Mouse (Mus musculus): ENCODE measurements at regions not wholly inside any gene's neighbourhood (a gene's known extent, or its start where the extent isn't known, plus 50 kb on each side); places are given as distances from the start of the nearest gene placed in this dataset.

DNA sequence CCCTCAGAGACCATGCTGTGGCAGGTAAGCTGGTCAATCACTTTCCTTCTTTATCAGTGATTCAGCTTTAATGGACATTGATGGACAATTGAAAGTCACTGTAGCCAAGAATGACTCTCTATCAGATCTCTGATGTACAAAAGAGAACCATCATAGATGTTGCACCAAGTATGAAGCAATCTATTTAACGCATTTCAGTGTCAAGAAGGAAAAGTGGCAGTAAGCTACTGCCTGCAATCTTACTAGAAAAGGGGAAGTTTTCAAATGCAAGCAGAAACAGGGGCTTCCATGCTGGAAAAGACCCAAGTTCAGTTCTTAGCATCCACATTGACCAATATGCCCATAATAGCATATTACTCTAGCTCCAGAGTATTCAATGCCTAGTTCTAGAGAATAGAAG is 319.7 kb upstream of the Pitrm1 start:
- no peak overlapping the region for H3K4me3 ChIP-seq (ENCODE audit: low read depth, low read length)
- H3K36me3 ChIP-seq (ENCODE audit: control insufficient read depth, insufficient read depth, low read length) = no peaks in the 10 kb centered on the region
- no peaks in the 10 kb centered on the region for H3K4me1 ChIP-seq (ENCODE audit: control insufficient read depth, insufficient read depth, insufficient read length, low read length)
- WGBS = 83% methylated on average over 1 of the region's 1 CpGs
- H3K27me3 ChIP-seq (ENCODE audit: control insufficient read depth, insufficient read depth, low read length) = no peaks in the 10 kb centered on the region
- H3K27ac ChIP-seq (ENCODE audit: insufficient read depth, low read depth, low read length) = no peak overlapping the region
- TF ChIP-seq POLR2A (IDR thresholded peaks at IDR 0.05; ENCODE audit: low read depth, low read length) (no peak), CTCF (IDR thresholded peaks at IDR 0.05; ENCODE audit: extremely low read depth, insufficient read length, insufficient replicate concordance, low read depth, low read length) (no peak)

DNA sequence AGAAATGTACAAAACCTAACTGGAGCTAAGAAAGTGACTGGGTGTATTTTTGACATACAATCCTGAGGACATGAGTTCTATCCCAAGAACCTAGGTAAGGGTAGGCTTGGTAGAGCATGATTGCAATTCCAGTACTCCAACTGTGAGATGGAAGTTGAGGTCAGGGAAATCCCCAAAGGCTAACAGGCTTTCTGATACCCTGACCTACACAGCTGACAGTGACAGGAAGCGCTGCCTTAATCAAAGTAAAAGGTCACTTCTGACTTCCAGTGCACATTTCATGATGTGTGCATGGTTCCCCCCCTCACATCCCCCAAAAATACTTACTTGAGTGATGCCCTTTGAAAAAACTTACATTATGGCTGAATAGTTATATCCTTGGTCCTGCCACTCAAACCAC is 312.6 kb upstream of the Pitrm1 start:
- H3K27ac ChIP-seq (ENCODE audit: insufficient read depth, low read depth, low read length) = no peak overlapping the region
- no peak overlapping the region for H3K4me3 ChIP-seq (ENCODE audit: low read depth, low read length)
- WGBS = 92% methylated on average over 1 of the region's 1 CpGs
- no peaks in the 10 kb centered on the region for H3K36me3 ChIP-seq (ENCODE audit: control insufficient read depth, insufficient read depth, low read length)
- peaks cover 2% of the 10 kb centered on the region; the same call in 1 of the 2 replicates for H3K4me1 ChIP-seq (ENCODE audit: control insufficient read depth, insufficient read depth, insufficient read length, low read length)
- H3K27me3 ChIP-seq (ENCODE audit: control insufficient read depth, insufficient read depth, low read length) = no peaks in the 10 kb centered on the region
- TF ChIP-seq POLR2A (IDR thresholded peaks at IDR 0.05; ENCODE audit: low read depth, low read length) (no peak), CTCF (IDR thresholded peaks at IDR 0.05; ENCODE audit: extremely low read depth, insufficient read length, insufficient replicate concordance, low read depth, low read length) (no peak)

DNA sequence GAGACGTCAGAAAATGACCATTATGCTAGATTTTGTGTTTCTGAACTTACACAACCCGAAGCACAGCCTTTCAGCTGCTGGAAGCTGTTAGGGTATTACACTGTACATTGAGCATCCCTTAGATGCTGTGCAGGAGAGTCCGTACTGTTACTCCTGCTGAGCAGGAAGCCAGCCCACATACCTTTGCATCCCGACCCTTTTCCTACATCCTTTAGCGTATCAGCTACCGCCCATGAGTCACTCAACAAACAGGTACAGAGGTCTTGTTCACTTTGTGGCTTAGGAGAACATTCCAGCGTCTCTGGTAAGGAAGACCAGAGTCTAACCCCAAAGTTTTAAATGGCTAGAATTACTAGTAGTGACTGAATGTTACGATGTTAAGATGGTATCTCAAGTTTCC is 311.4 kb upstream of the Pitrm1 start:
- H3K4me3 ChIP-seq (ENCODE audit: low read depth, low read length) = no peak overlapping the region
- H3K27ac ChIP-seq (ENCODE audit: insufficient read depth, low read depth, low read length) = no peak overlapping the region
- 81% methylated on average over 8 of the region's 8 CpGs for WGBS
- H3K4me1 ChIP-seq (ENCODE audit: control insufficient read depth, insufficient read depth, insufficient read length, low read length) = peaks cover 3% of the 10 kb centered on the region; the same call in 1 of the 2 replicates
- no peaks in the 10 kb centered on the region for H3K27me3 ChIP-seq (ENCODE audit: control insufficient read depth, insufficient read depth, low read length)
- TF ChIP-seq POLR2A (IDR thresholded peaks at IDR 0.05; ENCODE audit: low read depth, low read length) (no peak), CTCF (IDR thresholded peaks at IDR 0.05; ENCODE audit: extremely low read depth, insufficient read length, insufficient replicate concordance, low read depth, low read length) (no peak)
- H3K36me3 ChIP-seq (ENCODE audit: control insufficient read depth, insufficient read depth, low read length) = no peaks in the 10 kb centered on the region

DNA sequence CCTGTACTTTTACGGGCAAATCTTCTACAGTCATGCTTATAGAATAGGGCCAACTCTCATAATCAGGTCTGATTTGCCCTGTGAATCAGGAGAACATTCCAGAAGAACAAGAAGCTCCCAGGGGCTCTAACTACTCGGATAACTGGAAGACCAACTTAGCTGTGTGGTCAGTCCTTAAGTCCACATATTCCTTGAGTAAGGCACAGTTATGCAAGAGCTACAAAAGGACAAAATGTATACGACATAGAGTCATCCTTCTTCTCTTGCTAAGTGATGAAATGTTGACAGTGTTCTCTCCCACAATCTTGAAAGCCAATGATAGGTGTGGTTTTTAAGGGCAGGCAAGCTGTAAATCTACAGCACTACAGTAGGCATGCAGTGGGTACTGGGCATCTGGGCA is 310.7 kb upstream of the Pitrm1 start:
- no peak for TF ChIP-seq CTCF (IDR thresholded peaks at IDR 0.05; ENCODE audit: extremely low read depth, insufficient read length, insufficient replicate concordance, low read depth, low read length)
- 78% methylated on average over 3 of the region's 3 CpGs for WGBS
- Histone ChIP-seq H3K27ac (ENCODE audit: insufficient read depth, low read depth, low read length) (no peak overlapping the region), H3K4me1 (ENCODE audit: control insufficient read depth, insufficient read depth, insufficient read length, low read length) (peaks cover 3% of the 10 kb centered on the region; the same call in 1 of the 2 replicates), H3K4me3 (ENCODE audit: low read depth, low read length) (no peak overlapping the region), H3K27me3 (ENCODE audit: control insufficient read depth, insufficient read depth, low read length) (no peaks in the 10 kb centered on the region), H3K36me3 (ENCODE audit: control insufficient read depth, insufficient read depth, low read length) (no peaks in the 10 kb centered on the region)

DNA sequence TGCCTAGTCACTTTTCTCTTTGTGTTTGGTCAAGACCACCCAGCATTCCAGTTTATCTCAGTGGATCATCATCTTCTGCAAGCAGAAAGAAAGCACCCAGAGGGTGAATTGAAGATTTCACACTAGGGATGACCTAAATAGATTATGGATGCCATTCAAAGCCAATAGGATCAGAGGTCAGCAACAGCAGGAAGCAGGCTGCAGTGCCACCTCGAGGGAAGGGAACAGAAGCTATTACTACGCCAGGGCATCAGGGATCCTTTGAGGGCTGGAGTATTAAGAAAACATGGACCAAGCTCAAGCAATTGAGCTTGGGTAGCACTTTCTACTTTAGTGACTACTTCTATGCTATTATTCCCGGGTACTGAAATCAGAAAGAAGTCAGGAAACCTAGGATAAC is 307.1 kb upstream of the Pitrm1 start:
- H3K4me3 ChIP-seq (ENCODE audit: low read depth, low read length) = no peak overlapping the region
- no peak for TF ChIP-seq POLR2A (IDR thresholded peaks at IDR 0.05; ENCODE audit: low read depth, low read length)
- peak; percentile 63; the same call in 1 of the 2 replicates for TF ChIP-seq CTCF (IDR thresholded peaks at IDR 0.05; ENCODE audit: extremely low read depth, insufficient read length, insufficient replicate concordance, low read depth, low read length)
- H3K27ac ChIP-seq (ENCODE audit: insufficient read depth, low read depth, low read length) = no peak overlapping the region
- 0 out of 2 replicates have a peak, but pooled peaks cover 2% of the 10 kb centered on the region for H3K4me1 ChIP-seq (ENCODE audit: control insufficient read depth, insufficient read depth, insufficient read length, low read length)
- WGBS = 44% methylated on average over 3 of the region's 3 CpGs
- H3K36me3 ChIP-seq (ENCODE audit: control insufficient read depth, insufficient read depth, low read length) = no peaks in the 10 kb centered on the region
- no peaks in the 10 kb centered on the region for H3K27me3 ChIP-seq (ENCODE audit: control insufficient read depth, insufficient read depth, low read length)

DNA sequence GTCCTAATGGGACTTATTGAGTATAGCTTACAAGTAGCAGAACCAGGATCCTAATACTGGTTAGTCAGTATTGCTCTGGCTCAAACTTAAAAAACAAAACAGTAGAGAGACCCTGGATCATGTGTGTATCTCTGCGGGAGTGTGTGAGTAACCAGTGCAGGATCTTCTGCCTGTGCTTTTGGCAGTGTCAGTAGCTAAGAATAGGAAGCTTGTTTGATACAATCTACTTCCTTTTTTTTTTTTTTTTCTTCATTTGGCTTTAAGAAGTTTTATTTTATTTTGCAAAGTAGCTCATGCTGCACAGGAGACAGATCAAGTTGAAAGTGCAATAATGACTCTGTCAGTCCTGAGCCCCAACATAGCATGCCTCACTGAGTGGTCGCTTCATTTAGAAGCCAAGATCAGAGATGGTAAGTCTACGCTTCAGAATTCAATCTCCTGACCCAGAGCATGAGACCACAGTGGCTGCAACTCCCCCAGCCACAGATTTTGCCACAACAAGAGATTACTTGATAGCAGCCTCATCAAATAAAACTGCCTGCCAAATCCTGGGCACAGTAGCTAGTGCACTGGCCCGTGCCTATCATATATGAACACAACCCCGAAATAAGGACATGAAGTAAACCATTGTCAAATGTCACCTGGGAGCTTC is 306.4 kb upstream of the Pitrm1 start:
- 76% methylated on average over 5 of the region's 5 CpGs for WGBS
- no peaks in the 10 kb centered on the region for H3K36me3 ChIP-seq (ENCODE audit: control insufficient read depth, insufficient read depth, low read length)

DNA sequence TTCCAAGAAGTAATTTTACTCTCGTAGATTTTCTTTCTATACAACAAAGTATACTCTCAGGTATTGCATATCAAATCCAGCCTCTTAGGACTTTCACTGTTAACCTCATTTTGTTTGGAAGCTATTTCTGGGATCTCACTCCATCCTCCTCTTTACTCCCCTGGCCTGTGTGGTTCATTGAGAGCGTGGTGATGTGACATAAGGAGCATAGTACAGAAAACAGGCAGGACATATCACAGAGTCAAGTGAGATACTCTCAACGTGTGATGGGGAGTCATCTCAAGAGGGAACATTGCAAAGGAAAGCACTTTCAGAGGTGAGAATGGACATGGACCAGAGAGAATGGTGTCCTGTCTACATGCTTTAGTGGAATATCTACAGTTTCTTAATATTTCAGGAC is 297.8 kb upstream of the Pitrm1 start:
- H3K4me3 ChIP-seq (ENCODE audit: low read depth, low read length) = no peak overlapping the region
- no peak overlapping the region for H3K27ac ChIP-seq (ENCODE audit: insufficient read depth, low read depth, low read length)
- H3K36me3 ChIP-seq (ENCODE audit: control insufficient read depth, insufficient read depth, low read length) = no peaks in the 10 kb centered on the region
- TF ChIP-seq CTCF (IDR thresholded peaks at IDR 0.05; ENCODE audit: extremely low read depth, insufficient read length, insufficient replicate concordance, low read depth, low read length) (no peak), POLR2A (IDR thresholded peaks at IDR 0.05; ENCODE audit: low read depth, low read length) (no peak)
- no peaks in the 10 kb centered on the region for H3K27me3 ChIP-seq (ENCODE audit: control insufficient read depth, insufficient read depth, low read length)
- H3K4me1 ChIP-seq (ENCODE audit: control insufficient read depth, insufficient read depth, insufficient read length, low read length) = no peaks in the 10 kb centered on the region; the same call in 1 of the 2 replicates
- WGBS = 86% methylated on average over 3 of the region's 3 CpGs

More for the DNA sequence above, 306.4 kb upstream of the Pitrm1 start:
- no peak for TF ChIP-seq POLR2A (IDR thresholded peaks at IDR 0.05; ENCODE audit: low read depth, low read length)
- no peak for TF ChIP-seq CTCF (IDR thresholded peaks at IDR 0.05; ENCODE audit: extremely low read depth, insufficient read length, insufficient replicate concordance, low read depth, low read length)
- 0 out of 2 replicates have a peak, but pooled peaks cover 2% of the 10 kb centered on the region for H3K4me1 ChIP-seq (ENCODE audit: control insufficient read depth, insufficient read depth, insufficient read length, low read length)
- no peak overlapping the region for H3K27ac ChIP-seq (ENCODE audit: insufficient read depth, low read depth, low read length)
- H3K27me3 ChIP-seq (ENCODE audit: control insufficient read depth, insufficient read depth, low read length) = no peaks in the 10 kb centered on the region
- no peak overlapping the region for H3K4me3 ChIP-seq (ENCODE audit: low read depth, low read length)
